Mouse (Mus musculus) liver, adult 2 months (tissue): ENCODE measurements at regions not wholly inside any gene's neighbourhood (a gene's known extent, or its start where the extent isn't known, plus 50 kb on each side); places are given as distances from the start of the nearest gene placed in this dataset.

Source experiments
- DNase-seq: peaks from one replicate; pipeline ENCODE4 v3.0.0-alpha.2; 2011; ENCODE audit warnings: low read depth, low spot score; ENCODE audit errors: extremely low read depth
- H3K27ac ChIP-seq: fragments of 200-500 bp; replicated peaks from 2 replicates; pipeline ENCODE4 v1.5.1; 2012; ENCODE audit warnings: low read depth, mild to moderate bottlenecking, control low read depth, inconsistent platforms, low read length; ENCODE audit not compliant: insufficient read depth
- H3K27me3 ChIP-seq: fragments of 200-500 bp; 2 replicates; pipeline ENCODE4 v1.6.1; 2012; ENCODE audit warnings: mild to moderate bottlenecking, moderate library complexity, low read length, inconsistent platforms; ENCODE audit not compliant: control insufficient read depth, insufficient read depth
- H3K36me3 ChIP-seq: fragments of 200-500 bp; 2 replicates; pipeline ENCODE4 v1.6.1; 2012; ENCODE audit warnings: low read length, inconsistent platforms; ENCODE audit not compliant: control insufficient read depth, insufficient read depth
- H3K4me1 ChIP-seq: fragments of 200-500 bp; 2 replicates; pipeline ENCODE4 v1.6.1; 2011; ENCODE audit warnings: low read length; ENCODE audit not compliant: control insufficient read depth, insufficient read depth
- H3K4me3 ChIP-seq: fragments of 200-500 bp; 2 replicates; pipeline ENCODE4 v1.5.1; 2011; ENCODE audit warnings: low read depth, mild to moderate bottlenecking, control low read depth, low read length, moderate library complexity; ENCODE audit not compliant: insufficient read depth
- H3K79me2 ChIP-seq: fragments of 200-500 bp; 2 replicates; pipeline ENCODE4 v1.6.1; 2012; ENCODE audit warnings: inconsistent platforms, mild to moderate bottlenecking, low read length, moderate library complexity; ENCODE audit not compliant: control insufficient read depth, insufficient read depth
- H3K9ac ChIP-seq: fragments of 200-500 bp; 2 replicates; pipeline ENCODE4 v1.6.1; 2012; ENCODE audit warnings: low read depth, mild to moderate bottlenecking, control low read depth, inconsistent platforms, low read length
- CTCF ChIP-seq: fragments of 200-500 bp; IDR thresholded peaks from 2 replicates; pipeline ENCODE4 v1.5.1; 2011; ENCODE audit warnings: low read depth, low read length, control low read depth
- POLR2A ChIP-seq: fragments of 200-500 bp; IDR thresholded peaks from 2 replicates; pipeline ENCODE4 v1.6.1; 2011; ENCODE audit warnings: low read length, control low read depth; ENCODE audit not compliant: insufficient read depth; ENCODE audit errors: extremely low read depth
- WGBS: fragments of 180-500 bp; shearing (Covaris S2); methylation state at CpG from one replicate; pipeline ENCODE4 v1.1.7; 2018; 5-methylcytosine and 5-hydroxymethylcytosine counted together

GRCm38 (mm10) chr2:50571021-50571420 is 274.4 kb upstream of the Mmadhc start:
- Histone ChIP-seq H3K9ac (no peak overlapping the region), H3K4me1 (no peaks in the 10 kb centered on the region), H3K4me3 (no peak overlapping the region), H3K27me3 (no peaks in the 10 kb centered on the region), H3K79me2 (no peaks in the 10 kb centered on the region), H3K27ac (no peak overlapping the region), H3K36me3 (no peaks in the 10 kb centered on the region)
- no peak for TF ChIP-seq CTCF
- TF ChIP-seq POLR2A: no peak
- DNase-seq: no peak
- WGBS: 89% methylated on average over 4 of the region's 4 CpGs

- H3K9ac ChIP-seq: no peak overlapping the region
- no peaks in the 10 kb centered on the region for H3K27me3 ChIP-seq
- H3K79me2 ChIP-seq: no peaks in the 10 kb centered on the region
- TF ChIP-seq CTCF (no peak), POLR2A (no peak)
- H3K36me3 ChIP-seq: no peaks in the 10 kb centered on the region
- 90% methylated on average over 7 of the region's 7 CpGs for WGBS
- H3K27ac ChIP-seq: no peak overlapping the region
- no peak for DNase-seq
- no peak overlapping the region for H3K4me3 ChIP-seq
- no peaks in the 10 kb centered on the region for H3K4me1 ChIP-seq
Observed at GRCm38 (mm10) chr2:50569502-50570285, 273.1 kb upstream of the Mmadhc start.

- Histone ChIP-seq H3K27me3 (no peaks in the 10 kb centered on the region), H3K4me3 (no peak overlapping the region), H3K9ac (no peak overlapping the region), H3K36me3 (no peaks in the 10 kb centered on the region), H3K4me1 (no peaks in the 10 kb centered on the region), H3K79me2 (no peaks in the 10 kb centered on the region), H3K27ac (no peak overlapping the region)
- DNase-seq: no peak
- TF ChIP-seq CTCF: no peak
- no peak for TF ChIP-seq POLR2A
- 82% methylated on average over 8 of the region's 8 CpGs for WGBS
Observed at GRCm38 (mm10) chr2:50568777-50569501, 272.3 kb upstream of the Mmadhc start.

DNA sequence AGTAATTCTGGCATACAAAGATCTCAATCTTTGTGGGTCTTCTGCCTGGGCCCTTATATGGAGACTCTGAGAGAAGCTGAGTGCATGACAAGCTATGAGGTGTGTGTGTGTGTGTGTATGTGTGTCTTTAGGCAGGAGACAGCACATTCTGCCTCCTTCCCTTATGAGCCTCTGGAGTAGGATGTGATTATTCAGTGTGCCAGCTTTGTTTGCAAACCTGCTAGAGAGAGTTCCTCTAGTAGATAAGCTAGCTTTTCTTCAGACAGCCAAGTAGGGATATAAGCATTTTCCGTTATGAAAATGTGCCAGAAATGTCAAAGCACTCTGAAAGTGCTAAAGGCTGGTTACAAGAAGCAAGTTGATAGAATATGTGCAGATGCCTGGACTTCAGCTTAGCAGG is 270.9 kb upstream of the Mmadhc start:
- no peak overlapping the region for H3K27ac ChIP-seq
- TF ChIP-seq CTCF (no peak), POLR2A (no peak)
- no peaks in the 10 kb centered on the region for H3K27me3 ChIP-seq
- H3K36me3 ChIP-seq: no peaks in the 10 kb centered on the region
- no peak overlapping the region for H3K4me3 ChIP-seq
- 58% methylated on average over 1 of the region's 1 CpGs for WGBS
- no peak for DNase-seq
- H3K79me2 ChIP-seq: no peaks in the 10 kb centered on the region
- no peak overlapping the region for H3K9ac ChIP-seq
- H3K4me1 ChIP-seq: no peaks in the 10 kb centered on the region

DNA sequence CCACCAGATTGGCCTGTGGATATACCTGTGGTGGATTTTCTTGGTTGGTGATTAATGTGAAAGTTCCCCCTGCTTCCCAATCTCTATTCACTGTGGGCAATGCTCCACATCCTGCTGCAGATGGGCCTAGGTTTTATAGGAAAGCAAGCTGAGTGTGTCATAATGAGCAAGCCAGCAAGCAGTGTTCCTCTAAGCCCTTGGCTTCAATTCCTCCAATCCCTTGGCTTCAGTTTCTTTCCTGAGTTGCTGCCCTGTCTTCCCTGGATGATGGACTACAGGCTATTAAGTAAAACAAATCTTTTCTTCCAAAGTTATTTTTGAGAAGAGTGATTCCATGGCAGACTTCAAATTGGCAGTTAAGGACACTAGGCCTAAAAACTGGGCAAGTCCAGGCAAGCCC is 257.4 kb upstream of the Mmadhc start:
- Histone ChIP-seq H3K79me2 (no peaks in the 10 kb centered on the region), H3K4me3 (no peak overlapping the region), H3K9ac (no peak overlapping the region), H3K36me3 (no peaks in the 10 kb centered on the region), H3K27me3 (no peaks in the 10 kb centered on the region), H3K27ac (no peak overlapping the region), H3K4me1 (no peaks in the 10 kb centered on the region)
- DNase-seq: no peak
- no peak for TF ChIP-seq CTCF
- TF ChIP-seq POLR2A: no peak

DNA sequence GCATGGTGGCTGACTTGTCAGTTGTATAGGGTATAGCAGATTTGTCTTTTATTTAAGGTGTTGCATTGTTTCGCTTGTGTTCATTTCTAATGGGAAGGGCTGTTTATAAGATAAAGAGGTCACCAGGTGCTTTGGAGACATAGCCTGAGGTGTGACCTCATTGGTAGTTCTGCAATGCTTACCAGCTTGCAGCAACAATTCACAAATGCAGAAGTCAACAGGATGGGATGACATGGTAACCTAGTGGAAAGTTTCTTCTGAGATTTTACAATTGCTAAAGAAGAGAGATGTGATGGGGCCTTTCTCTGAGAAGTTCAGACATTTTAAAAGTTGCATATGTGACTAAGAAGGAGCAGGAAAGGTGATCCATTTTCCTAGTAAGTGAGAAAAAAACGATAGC is 255.8 kb upstream of the Mmadhc start:
- H3K79me2 ChIP-seq: no peaks in the 10 kb centered on the region
- no peak overlapping the region for H3K9ac ChIP-seq
- no peaks in the 10 kb centered on the region for H3K4me1 ChIP-seq
- no peak for TF ChIP-seq POLR2A
- TF ChIP-seq CTCF: no peak
- 94% methylated on average over 2 of the region's 2 CpGs for WGBS
- no peaks in the 10 kb centered on the region for H3K27me3 ChIP-seq
- no peaks in the 10 kb centered on the region for H3K36me3 ChIP-seq
- DNase-seq: no peak
- no peak overlapping the region for H3K4me3 ChIP-seq
- H3K27ac ChIP-seq: no peak overlapping the region
